Mouse (Mus musculus): ENCODE measurements around the gene Shmt1. TPM values are rescaled to one million over a fixed set of nuclear protein-coding genes. Genes with fewer than 3 reads are reported as not detected.

The Shmt1 gene
- polyA plus RNA-seq, 1 experiment from 2014 or later, result 113 TPM

DNA sequence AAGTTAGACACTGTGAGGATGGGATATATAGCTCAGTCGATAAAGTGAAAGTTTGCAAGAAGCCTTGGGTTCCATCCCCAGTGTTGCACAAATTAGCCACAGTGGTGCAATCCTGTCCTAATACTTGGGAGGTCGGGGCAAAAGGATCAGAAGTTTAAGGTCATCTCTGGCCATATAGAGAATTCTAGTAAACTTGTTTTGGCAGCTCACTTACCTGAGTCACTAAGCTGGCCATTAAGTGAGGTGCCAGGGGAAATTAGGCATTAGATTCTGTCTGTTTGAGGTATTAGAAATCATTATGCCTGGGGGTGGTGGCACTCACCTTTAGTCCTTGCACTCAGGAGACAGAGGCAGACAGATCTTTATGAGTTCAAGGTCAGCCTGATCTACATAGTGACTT, 12.3 kb upstream of the Shmt1 start:
- Histone ChIP-seq H3K9me3 (no peaks in the 10 kb centered on the region), H3K27me3 (ENCODE audit: poor library complexity, severe bottlenecking) (no peaks in the 10 kb centered on the region), H3K4me3 (no peak overlapping the region), H3K4me1 (no peaks in the 10 kb centered on the region), H3K36me3 (replicated peaks) (no peaks in the 10 kb centered on the region), H3K27ac (no peak overlapping the region)
- WGBS, result 79% methylated on average over 2 of the region's 2 CpGs
- no peak for DNase-seq (ENCODE audit: extremely low spot score, low spot score)

DNA sequence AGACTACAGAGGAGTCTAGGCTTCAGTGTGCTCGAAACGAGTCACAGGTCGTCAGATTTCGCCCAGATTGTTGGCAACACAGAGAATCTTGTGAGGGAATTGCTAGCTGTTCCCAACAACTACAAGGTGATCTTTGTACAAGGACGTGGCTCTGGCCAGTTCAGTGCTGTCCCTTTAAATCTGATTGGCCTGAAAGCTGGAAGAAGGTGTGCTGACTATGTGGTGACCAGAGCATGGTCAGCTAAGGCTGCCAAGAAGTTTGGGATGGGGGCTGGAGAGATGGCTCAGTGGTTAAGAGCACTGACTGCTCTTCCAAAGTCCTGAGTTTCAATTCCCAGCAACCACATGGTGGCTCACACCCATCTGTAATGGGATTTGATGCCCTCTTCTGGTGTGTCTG, 4.9 kb upstream of the Shmt1 start:
- Histone ChIP-seq H3K4me3 (no peak overlapping the region), H3K4me1 (no peaks in the 10 kb centered on the region), H3K36me3 (replicated peaks) (no peaks in the 10 kb centered on the region), H3K27me3 (ENCODE audit: poor library complexity, severe bottlenecking) (no peaks in the 10 kb centered on the region), H3K27ac (no peak overlapping the region), H3K9me3 (no peaks in the 10 kb centered on the region; the same call in 1 of the 2 replicates)
- WGBS, result 70% methylated on average over 5 of the region's 5 CpGs
- DNase-seq (ENCODE audit: extremely low spot score, low spot score), result no peak

GRCm38 (mm10) chr11:60811054-60811460, 461 bp downstream of the Shmt1 start:
- no peaks in the 10 kb centered on the region; the same call in 1 of the 2 replicates for H3K9me3 ChIP-seq
- peaks cover 32% of the 10 kb centered on the region for H3K4me1 ChIP-seq
- DNase-seq (ENCODE audit: extremely low spot score, low spot score), result peak; percentile 96
- peak overlapping the region; percentile 65 for H3K4me3 ChIP-seq
- H3K27me3 ChIP-seq (ENCODE audit: poor library complexity, severe bottlenecking), result no peaks in the 10 kb centered on the region
- H3K27ac ChIP-seq, result peak overlapping the region; percentile 85
- 0% methylated on average over 29 of the region's 29 CpGs for WGBS
- peaks cover 9% of the 10 kb centered on the region for H3K36me3 ChIP-seq (replicated peaks)

- DNase-seq (ENCODE audit: extremely low spot score, low spot score), result no peak
- peak overlapping the region; percentile 65 for H3K4me3 ChIP-seq
- peak overlapping the region; percentile 85 for H3K27ac ChIP-seq
- H3K27me3 ChIP-seq (ENCODE audit: poor library complexity, severe bottlenecking), result no peaks in the 10 kb centered on the region
- H3K36me3 ChIP-seq (replicated peaks), result peaks cover 14% of the 10 kb centered on the region
- WGBS, result 18% methylated on average over 14 of the region's 14 CpGs
- peaks cover 32% of the 10 kb centered on the region for H3K4me1 ChIP-seq
- no peaks in the 10 kb centered on the region; the same call in 1 of the 2 replicates for H3K9me3 ChIP-seq
These were observed 1.2 kb downstream of the Shmt1 start for GRCm38 (mm10) chr11:60810046-60810965.

DNA sequence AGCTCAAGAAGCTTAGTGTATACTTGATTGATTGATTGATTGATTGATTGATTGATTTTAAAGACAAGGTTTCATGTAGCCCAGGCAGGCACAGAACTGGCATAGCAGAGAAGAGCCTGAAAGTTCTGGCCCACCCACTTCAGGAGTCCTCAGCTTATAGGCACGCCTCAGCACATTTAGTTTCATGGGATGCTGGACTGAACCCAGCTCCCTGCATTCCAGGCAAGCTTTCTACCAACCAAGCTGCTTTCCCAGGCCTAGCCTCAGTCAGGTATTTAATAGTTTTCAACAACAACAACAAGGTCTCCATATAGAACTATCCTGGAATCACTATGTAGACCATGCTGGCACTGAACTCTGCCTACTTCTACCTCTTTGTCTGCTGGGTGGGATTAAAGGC, 2.0 kb downstream of the Shmt1 start:
- DNase-seq (ENCODE audit: extremely low spot score, low spot score), result no peak
- Histone ChIP-seq H3K4me3 (peak overlapping the region; percentile 65), H3K4me1 (peaks cover 32% of the 10 kb centered on the region), H3K27ac (peak overlapping the region; percentile 85; the same call in 1 of the 2 replicates), H3K9me3 (no peaks in the 10 kb centered on the region; the same call in 1 of the 2 replicates), H3K27me3 (ENCODE audit: poor library complexity, severe bottlenecking) (no peaks in the 10 kb centered on the region), H3K36me3 (replicated peaks) (peaks cover 21% of the 10 kb centered on the region)
- WGBS, result 64% methylated on average over 1 of the region's 1 CpGs

GRCm38 (mm10) chr11:60808286-60809070, 3.0 kb downstream of the Shmt1 start:
- no peaks in the 10 kb centered on the region for H3K27me3 ChIP-seq (ENCODE audit: poor library complexity, severe bottlenecking)
- no peak for DNase-seq (ENCODE audit: extremely low spot score, low spot score)
- H3K36me3 ChIP-seq (replicated peaks), result peaks cover 32% of the 10 kb centered on the region
- H3K27ac ChIP-seq, result no peak overlapping the region
- no peaks in the 10 kb centered on the region for H3K9me3 ChIP-seq
- H3K4me1 ChIP-seq, result peaks cover 32% of the 10 kb centered on the region
- H3K4me3 ChIP-seq, result peak overlapping the region; percentile 5; the same call in 1 of the 2 replicates
- WGBS, result 88% methylated on average over 4 of the region's 4 CpGs

GRCm38 (mm10) chr11:60800892-60801291, 10.6 kb downstream of the Shmt1 start:
- H3K9me3 ChIP-seq, result no peaks in the 10 kb centered on the region
- H3K4me3 ChIP-seq, result no peak overlapping the region
- no peak overlapping the region for H3K27ac ChIP-seq
- H3K36me3 ChIP-seq (replicated peaks), result peaks cover 97% of the 10 kb centered on the region
- H3K27me3 ChIP-seq (ENCODE audit: poor library complexity, severe bottlenecking), result no peaks in the 10 kb centered on the region
- 86% methylated on average over 1 of the region's 1 CpGs for WGBS
- no peaks in the 10 kb centered on the region for H3K4me1 ChIP-seq
- no peak for DNase-seq (ENCODE audit: extremely low spot score, low spot score)

- no peak for DNase-seq (ENCODE audit: extremely low spot score, low spot score)
- Histone ChIP-seq H3K4me1 (no peaks in the 10 kb centered on the region), H3K27ac (no peak overlapping the region), H3K36me3 (replicated peaks) (peaks cover 99% of the 10 kb centered on the region), H3K4me3 (no peak overlapping the region), H3K27me3 (ENCODE audit: poor library complexity, severe bottlenecking) (no peaks in the 10 kb centered on the region), H3K9me3 (no peaks in the 10 kb centered on the region)
- 86% methylated on average over 4 of the region's 4 CpGs for WGBS
These were observed 11.5 kb downstream of the Shmt1 start for GRCm38 (mm10) chr11:60799977-60800376.

- no peaks in the 10 kb centered on the region for H3K4me1 ChIP-seq
- no peaks in the 10 kb centered on the region for H3K27me3 ChIP-seq (ENCODE audit: poor library complexity, severe bottlenecking)
- peaks cover 98% of the 10 kb centered on the region for H3K36me3 ChIP-seq (replicated peaks)
- H3K4me3 ChIP-seq, result no peak overlapping the region
- no peaks in the 10 kb centered on the region for H3K9me3 ChIP-seq
- DNase-seq (ENCODE audit: extremely low spot score, low spot score), result no peak
- WGBS, result 91% methylated on average over 11 of the region's 11 CpGs
- no peak overlapping the region for H3K27ac ChIP-seq
These were observed 15.2 kb downstream of the Shmt1 start for GRCm38 (mm10) chr11:60796342-60796741.

- no peaks in the 10 kb centered on the region for H3K9me3 ChIP-seq
- DNase-seq (ENCODE audit: extremely low spot score, low spot score), result no peak
- peaks cover 98% of the 10 kb centered on the region for H3K36me3 ChIP-seq (replicated peaks)
- H3K27me3 ChIP-seq (ENCODE audit: poor library complexity, severe bottlenecking), result no peaks in the 10 kb centered on the region
- WGBS, result 77% methylated on average over 2 of the region's 2 CpGs
- peaks cover 5% of the 10 kb centered on the region for H3K4me1 ChIP-seq
- no peak overlapping the region for H3K27ac ChIP-seq
- H3K4me3 ChIP-seq, result no peak overlapping the region
These were observed 21.0 kb downstream of the Shmt1 start for GRCm38 (mm10) chr11:60790472-60790871.

GRCm38 (mm10) chr11:60787595-60787994, 23.9 kb downstream of the Shmt1 start:
- DNase-seq (ENCODE audit: extremely low spot score, low spot score), result no peak
- Histone ChIP-seq H3K36me3 (replicated peaks) (peaks cover 99% of the 10 kb centered on the region), H3K4me3 (no peak overlapping the region), H3K27me3 (ENCODE audit: poor library complexity, severe bottlenecking) (no peaks in the 10 kb centered on the region), H3K27ac (no peak overlapping the region), H3K4me1 (peaks cover 5% of the 10 kb centered on the region), H3K9me3 (no peaks in the 10 kb centered on the region)
- 81% methylated on average over 1 of the region's 1 CpGs for WGBS

- Histone ChIP-seq H3K27ac (no peak overlapping the region), H3K9me3 (no peaks in the 10 kb centered on the region), H3K36me3 (replicated peaks) (peaks cover 99% of the 10 kb centered on the region), H3K4me3 (no peak overlapping the region), H3K27me3 (ENCODE audit: poor library complexity, severe bottlenecking) (no peaks in the 10 kb centered on the region), H3K4me1 (peaks cover 37% of the 10 kb centered on the region)
- no peak for DNase-seq (ENCODE audit: extremely low spot score, low spot score)
- 93% methylated on average over 8 of the region's 8 CpGs for WGBS
These were observed 27.2 kb downstream of the Shmt1 start for GRCm38 (mm10) chr11:60784179-60784922.

Measured in forebrain, embryonic 10.5 days (tissue).